Mouse (Mus musculus) limb, embryonic 11.5 days (tissue): Measurements from ENCODE around the gene Mrln. TPM values are rescaled to one million over a fixed set of nuclear protein-coding genes. Genes with fewer than 3 reads are reported as not detected.

Experiments used
- ATAC-seq: fragments of 200-750 bp; cut with Nextera tagmentation; 2 replicates; pipeline ENCODE4 v1.8.0; 2017; ENCODE audit warnings: low read depth; ENCODE audit not compliant: insufficient number of reproducible peaks, low FRiP score, low TSS enrichment
- DNase-seq: peaks from one replicate; pipeline ENCODE4 v3.0.0-alpha.2; 2015; ENCODE audit warnings: low spot score
- H3K27ac ChIP-seq: fragments of 300-500 bp; sonication (generic); replicated peaks from 2 replicates; pipeline ENCODE4 v1.5.1; 2014; ENCODE audit warnings: low read depth, mild to moderate bottlenecking, low read length
- H3K27me3 ChIP-seq: fragments of 300-500 bp; sonication (generic); 2 replicates; pipeline ENCODE4 v1.6.1; 2014; ENCODE audit warnings: mild to moderate bottlenecking, low read length, mixed read lengths; ENCODE audit not compliant: control insufficient read depth, insufficient read depth
- H3K36me3 ChIP-seq: fragments of 300-500 bp; sonication (generic); 2 replicates; pipeline ENCODE4 v1.6.1; 2014; ENCODE audit warnings: mild to moderate bottlenecking, low read length, moderate library complexity, mixed read lengths; ENCODE audit not compliant: control insufficient read depth, insufficient read depth
- H3K4me1 ChIP-seq: fragments of 300-500 bp; sonication (generic); 2 replicates; pipeline ENCODE4 v1.6.1; 2014; ENCODE audit warnings: low read length, mixed read lengths; ENCODE audit not compliant: control insufficient read depth, insufficient read depth
- H3K4me2 ChIP-seq: fragments of 300-500 bp; sonication (generic); 2 replicates; pipeline ENCODE4 v1.6.1; 2014; ENCODE audit warnings: low read depth, mild to moderate bottlenecking, moderate library complexity; ENCODE audit not compliant: severe bottlenecking
- H3K4me3 ChIP-seq: fragments of 300-500 bp; sonication (generic); 2 replicates; pipeline ENCODE4 v1.5.1; 2014; ENCODE audit warnings: low read depth, low read length
- H3K9ac ChIP-seq: fragments of 300-500 bp; sonication (generic); 2 replicates; pipeline ENCODE4 v1.6.1; 2014; ENCODE audit warnings: mild to moderate bottlenecking, low read length
- H3K9me3 ChIP-seq: fragments of 300-500 bp; sonication (generic); 2 replicates; pipeline ENCODE4 v1.6.1; 2016; ENCODE audit warnings: low read length; ENCODE audit not compliant: control insufficient read depth
- WGBS: fragments of 180-500 bp; shearing (Covaris S2); extraction: QIAGEN DNeasy Blood & Tissue Kit; methylation state at CpG from one replicate; pipeline ENCODE4 v1.1.7; 2014; 5-methylcytosine and 5-hydroxymethylcytosine counted together
- polyA plus RNA-seq: library from polyadenylated mRNA; unstranded; fragments of >200 nt; fragmentation: Nextera tagmentation; extraction: Ambion mirVana; gene quantifications from 2 replicates; pipeline ENCODE4 v1.2.1, GENCODE M21; 2014

Mrln gene
- polyA plus RNA-seq, 1 experiment from 2014 or later, result 10.4 TPM

GRCm38 (mm10) chr10:70186136-70186535 lies 18.3 kb upstream of the Mrln start:
- Histone ChIP-seq H3K27ac (no peak overlapping the region), H3K27me3 (no peaks in the 10 kb centered on the region), H3K9ac (no peak overlapping the region), H3K9me3 (no peaks in the 10 kb centered on the region), H3K4me3 (no peak overlapping the region), H3K36me3 (peaks cover 17% of the 10 kb centered on the region), H3K4me1 (peaks cover 4% of the 10 kb centered on the region; the same call in 1 of the 2 replicates), H3K4me2 (no peak overlapping the region)
- WGBS, result 79% methylated on average over 9 of the region's 9 CpGs
- DNase-seq (peak; percentile 39), ATAC-seq (0 out of 2 replicates have a peak, but pooled peaks have one; percentile 13)

DNA sequence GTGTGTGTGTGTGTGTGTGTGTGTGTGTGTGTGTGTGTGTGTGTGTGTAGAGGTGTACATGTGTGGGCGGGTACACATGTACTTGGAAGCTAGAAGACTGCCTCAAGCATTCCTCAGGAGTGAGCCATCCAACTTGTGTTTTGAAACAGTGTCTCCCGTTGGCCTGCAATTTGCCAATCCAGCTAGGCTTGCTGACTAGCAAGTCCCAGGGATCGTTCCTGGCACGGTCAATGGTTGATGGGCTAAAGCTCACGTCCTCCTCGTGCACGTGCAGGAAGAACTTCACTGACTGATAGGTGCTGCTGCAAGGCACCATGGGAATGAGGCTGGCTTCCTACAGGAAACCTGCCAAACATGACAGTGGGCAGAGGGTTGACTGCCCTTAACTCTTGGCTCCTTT lies 17.9 kb upstream of the Mrln start:
- ATAC-seq, result 0 out of 2 replicates have a peak, but pooled peaks have one; percentile 13
- no peak for DNase-seq
- H3K9me3 ChIP-seq, result no peaks in the 10 kb centered on the region
- H3K9ac ChIP-seq, result no peak overlapping the region
- WGBS, result 93% methylated on average over 7 of the region's 7 CpGs
- H3K27ac ChIP-seq, result no peak overlapping the region
- H3K4me2 ChIP-seq, result no peak overlapping the region
- H3K4me3 ChIP-seq, result no peak overlapping the region
- peaks cover 18% of the 10 kb centered on the region for H3K36me3 ChIP-seq
- H3K4me1 ChIP-seq, result peaks cover 4% of the 10 kb centered on the region; the same call in 1 of the 2 replicates
- H3K27me3 ChIP-seq, result no peaks in the 10 kb centered on the region

DNA sequence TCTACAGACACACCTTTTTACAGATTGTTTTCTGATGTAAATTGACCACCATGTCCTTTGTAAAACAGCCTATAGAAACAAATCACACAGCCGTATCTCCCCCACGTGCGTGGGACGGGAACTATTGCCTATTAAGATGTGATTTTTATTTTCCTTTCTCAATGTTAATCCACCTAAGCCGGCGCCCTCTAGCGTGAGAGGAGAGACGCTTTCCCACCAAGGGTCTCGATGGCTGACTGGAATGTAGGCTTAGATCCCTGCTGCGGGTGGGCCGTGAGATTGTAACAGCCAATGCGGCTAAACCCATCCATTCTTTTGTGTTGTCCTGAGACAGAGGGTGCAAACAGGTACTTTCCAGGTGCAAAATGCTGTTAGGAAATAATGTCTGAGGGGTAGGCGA lies 14.6 kb upstream of the Mrln start:
- H3K27me3 ChIP-seq, result no peaks in the 10 kb centered on the region
- H3K36me3 ChIP-seq, result peaks cover 20% of the 10 kb centered on the region
- no peak overlapping the region for H3K9ac ChIP-seq
- H3K4me1 ChIP-seq, result no peaks in the 10 kb centered on the region
- no peak overlapping the region for H3K4me2 ChIP-seq
- H3K4me3 ChIP-seq, result no peak overlapping the region
- no peaks in the 10 kb centered on the region for H3K9me3 ChIP-seq
- DNase-seq (no peak), ATAC-seq (no peak)
- H3K27ac ChIP-seq, result no peak overlapping the region
- 85% methylated on average over 13 of the region's 13 CpGs for WGBS

DNA sequence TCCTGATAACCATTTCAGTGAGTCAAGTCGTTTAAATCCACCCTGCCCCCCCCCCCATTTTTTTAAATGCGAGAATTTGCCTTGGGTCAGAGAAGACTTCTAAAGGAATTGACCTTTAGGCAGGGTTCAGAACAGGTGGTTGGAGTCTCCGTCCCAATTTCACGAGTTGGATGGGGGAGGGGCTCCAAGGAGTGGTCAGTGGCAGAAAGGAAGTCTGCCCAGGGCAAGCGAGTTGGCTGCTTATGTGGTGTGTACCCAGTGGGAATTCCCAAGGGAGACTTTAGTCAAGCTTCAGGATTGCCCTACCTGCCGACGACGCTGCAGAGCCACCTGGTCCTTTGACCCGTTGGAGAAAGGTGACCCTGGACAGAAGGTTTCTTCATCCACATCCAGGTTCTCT lies 10.2 kb upstream of the Mrln start:
- no peak for ATAC-seq
- Histone ChIP-seq H3K9ac (no peak overlapping the region), H3K4me2 (no peak overlapping the region), H3K36me3 (peaks cover 6% of the 10 kb centered on the region), H3K4me1 (no peaks in the 10 kb centered on the region), H3K27ac (no peak overlapping the region), H3K27me3 (no peaks in the 10 kb centered on the region), H3K4me3 (no peak overlapping the region), H3K9me3 (no peaks in the 10 kb centered on the region)
- DNase-seq, result no peak
- WGBS, result 60% methylated on average over 9 of the region's 9 CpGs

DNA sequence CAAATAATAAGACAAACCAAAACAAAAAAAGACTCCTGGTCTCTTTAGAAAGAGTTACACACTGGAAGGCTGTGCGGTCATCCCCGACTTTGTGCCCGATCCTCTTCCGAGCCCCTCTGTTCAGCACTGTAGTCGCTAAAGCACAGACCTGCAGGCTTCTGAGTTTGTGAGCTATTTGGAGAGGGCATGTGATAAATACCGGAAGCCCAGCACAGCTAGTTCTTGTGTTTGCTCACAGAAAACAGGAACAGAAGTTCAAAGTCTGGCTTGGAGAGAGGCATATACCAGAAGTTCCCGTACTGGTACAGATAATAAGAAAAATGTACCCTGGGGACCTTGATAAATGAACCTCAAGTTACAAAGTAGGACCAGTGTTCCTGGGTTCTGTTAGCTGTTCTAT lies 9.2 kb upstream of the Mrln start:
- Histone ChIP-seq H3K27ac (no peak overlapping the region), H3K36me3 (peaks cover 4% of the 10 kb centered on the region; the same call in 1 of the 2 replicates)

GRCm38 (mm10) chr10:70195786-70196185 lies 8.7 kb upstream of the Mrln start:
- Histone ChIP-seq H3K4me2 (no peak overlapping the region), H3K36me3 (peaks cover 4% of the 10 kb centered on the region; the same call in 1 of the 2 replicates), H3K4me1 (no peaks in the 10 kb centered on the region), H3K4me3 (no peak overlapping the region), H3K9me3 (no peaks in the 10 kb centered on the region), H3K27me3 (no peaks in the 10 kb centered on the region), H3K27ac (no peak overlapping the region), H3K9ac (no peak overlapping the region)
- DNase-seq, result peak; percentile 46
- ATAC-seq, result peak; percentile 79
- 44% methylated on average over 7 of the region's 7 CpGs for WGBS

More for the DNA sequence above, 9.2 kb upstream of the Mrln start:
- Histone ChIP-seq H3K4me1 (no peaks in the 10 kb centered on the region), H3K9me3 (no peaks in the 10 kb centered on the region), H3K4me2 (no peak overlapping the region), H3K9ac (no peak overlapping the region), H3K4me3 (no peak overlapping the region), H3K27me3 (no peaks in the 10 kb centered on the region)
- DNase-seq (no peak), ATAC-seq (no peak)
- WGBS, result 75% methylated on average over 7 of the region's 7 CpGs

- Histone ChIP-seq H3K36me3 (peaks cover 1% of the 10 kb centered on the region; the same call in 1 of the 2 replicates), H3K9ac (no peak overlapping the region), H3K4me3 (no peak overlapping the region), H3K27me3 (no peaks in the 10 kb centered on the region), H3K27ac (no peak overlapping the region), H3K4me1 (no peaks in the 10 kb centered on the region), H3K4me2 (no peak overlapping the region), H3K9me3 (no peaks in the 10 kb centered on the region)
- ATAC-seq, result no peak
- WGBS, result 90% methylated on average over 6 of the region's 6 CpGs
- no peak for DNase-seq
Measured at GRCm38 (mm10) chr10:70196666-70197065, 7.8 kb upstream of the Mrln start.

DNA sequence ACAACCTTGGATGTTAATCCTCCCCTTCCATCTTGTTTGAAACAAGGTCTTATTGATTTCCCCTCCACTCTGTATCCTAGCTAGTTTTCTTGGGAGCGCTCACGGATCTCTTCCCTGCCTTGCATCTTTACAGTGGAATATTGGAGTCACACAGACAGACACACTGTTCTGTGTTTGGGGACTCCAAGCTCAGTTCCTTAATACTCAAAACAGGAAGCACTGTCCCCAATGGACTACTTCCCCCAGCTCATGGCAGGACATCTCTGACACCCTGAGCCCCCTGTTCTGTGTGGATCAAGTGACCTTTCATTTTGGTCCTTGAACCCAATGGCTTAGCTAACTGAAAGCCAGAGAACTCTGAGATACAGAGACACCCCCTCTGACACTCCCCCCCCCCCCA lies 6.9 kb upstream of the Mrln start:
- H3K36me3 ChIP-seq, result no peaks in the 10 kb centered on the region
- no peaks in the 10 kb centered on the region for H3K27me3 ChIP-seq
- H3K4me2 ChIP-seq, result no peak overlapping the region
- 90% methylated on average over 2 of the region's 2 CpGs for WGBS
- no peak overlapping the region for H3K27ac ChIP-seq
- H3K9me3 ChIP-seq, result no peaks in the 10 kb centered on the region
- no peak overlapping the region for H3K9ac ChIP-seq
- no peak for DNase-seq
- ATAC-seq, result no peak
- no peak overlapping the region for H3K4me3 ChIP-seq
- no peaks in the 10 kb centered on the region for H3K4me1 ChIP-seq

DNA sequence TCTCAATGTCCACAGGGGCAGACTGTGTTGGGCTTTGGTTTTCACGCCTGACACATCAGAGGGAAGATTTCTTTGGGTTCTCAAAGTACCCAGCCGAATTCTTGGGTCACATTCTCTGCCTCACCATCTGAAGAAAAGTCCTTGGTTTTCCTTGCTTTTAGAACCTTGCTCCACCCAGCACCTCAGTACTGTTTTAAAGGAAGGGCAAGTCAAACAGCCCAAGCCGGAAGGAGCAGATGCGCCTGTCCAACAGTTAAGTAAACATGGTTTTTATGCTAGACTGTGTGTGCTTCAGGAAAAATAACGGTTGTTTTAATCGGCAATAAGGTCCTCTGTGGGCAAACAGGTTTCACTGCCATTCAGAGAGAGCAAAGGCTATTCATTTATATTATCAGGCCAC lies 6.5 kb upstream of the Mrln start:
- no peak overlapping the region for H3K4me2 ChIP-seq
- no peaks in the 10 kb centered on the region for H3K36me3 ChIP-seq
- H3K9me3 ChIP-seq, result no peaks in the 10 kb centered on the region
- no peak overlapping the region for H3K9ac ChIP-seq
- no peak for ATAC-seq
- no peaks in the 10 kb centered on the region for H3K4me1 ChIP-seq
- no peak overlapping the region for H3K27ac ChIP-seq
- no peak overlapping the region for H3K4me3 ChIP-seq
- H3K27me3 ChIP-seq, result no peaks in the 10 kb centered on the region
- WGBS, result 81% methylated on average over 6 of the region's 6 CpGs
- no peak for DNase-seq
